Mouse (Mus musculus): Measurements from ENCODE around the gene Barhl1. TPM values are rescaled to one million over a fixed set of nuclear protein-coding genes. Genes with fewer than 3 reads are reported as not detected.

Barhl1 gene
- polyA plus RNA-seq, 1 experiment: 0.04 TPM

- 92% methylated on average over 3 of the region's 3 CpGs for WGBS
- Histone ChIP-seq H3K4me3 (ENCODE audit: extremely low read depth, insufficient read depth, insufficient read length) (no peak overlapping the region), H3K27ac (ENCODE audit: insufficient read depth, low read length) (no peak overlapping the region), H3K4me1 (ENCODE audit: control insufficient read depth, insufficient read depth, insufficient read length) (no peaks in the 10 kb centered on the region), H3K27me3 (ENCODE audit: control insufficient read depth, insufficient read depth, low read length) (no peaks in the 10 kb centered on the region), H3K36me3 (ENCODE audit: control insufficient read depth, insufficient read depth, low read length) (peaks cover 23% of the 10 kb centered on the region)
- DNase-seq (ENCODE audit: low read depth in 1 of 2, low spot score in 2 of 2): no peak
- TF ChIP-seq CTCF (IDR thresholded peaks at IDR 0.05; ENCODE audit: extremely low read depth, insufficient read depth, insufficient read length, insufficient replicate concordance) (no peak), POLR2A (IDR thresholded peaks at IDR 0.05; ENCODE audit: low read depth, low read length) (no peak)
Measured at GRCm38 (mm10) chr2:28881275-28881674, 35.2 kb downstream of the Barhl1 start.

GRCm38 (mm10) chr2:28875554-28875953 is 40.9 kb downstream of the Barhl1 start:
- H3K4me3 ChIP-seq (ENCODE audit: extremely low read depth, insufficient read depth, insufficient read length): no peak overlapping the region
- TF ChIP-seq CTCF (IDR thresholded peaks at IDR 0.05; ENCODE audit: extremely low read depth, insufficient read depth, insufficient read length, insufficient replicate concordance): no peak
- no peak for TF ChIP-seq POLR2A (IDR thresholded peaks at IDR 0.05; ENCODE audit: low read depth, low read length)
- WGBS: 94% methylated on average over 11 of the region's 11 CpGs
- H3K36me3 ChIP-seq (ENCODE audit: control insufficient read depth, insufficient read depth, low read length): peaks cover 25% of the 10 kb centered on the region
- H3K4me1 ChIP-seq (ENCODE audit: control insufficient read depth, insufficient read depth, insufficient read length): no peaks in the 10 kb centered on the region
- H3K27ac ChIP-seq (ENCODE audit: insufficient read depth, low read length): no peak overlapping the region
- DNase-seq (ENCODE audit: low read depth in 1 of 2, low spot score in 2 of 2): no peak
- no peaks in the 10 kb centered on the region for H3K27me3 ChIP-seq (ENCODE audit: control insufficient read depth, insufficient read depth, low read length)

- H3K27me3 ChIP-seq (ENCODE audit: control insufficient read depth, insufficient read depth, low read length): no peaks in the 10 kb centered on the region
- DNase-seq (ENCODE audit: low read depth in 1 of 2, low spot score in 2 of 2): no peak
- no peak overlapping the region for H3K4me3 ChIP-seq (ENCODE audit: extremely low read depth, insufficient read depth, insufficient read length)
- no peak overlapping the region for H3K27ac ChIP-seq (ENCODE audit: insufficient read depth, low read length)
- TF ChIP-seq CTCF (IDR thresholded peaks at IDR 0.05; ENCODE audit: extremely low read depth, insufficient read depth, insufficient read length, insufficient replicate concordance) (no peak), POLR2A (IDR thresholded peaks at IDR 0.05; ENCODE audit: low read depth, low read length) (no peak)
- H3K4me1 ChIP-seq (ENCODE audit: control insufficient read depth, insufficient read depth, insufficient read length): no peaks in the 10 kb centered on the region; the same call in 1 of the 2 replicates
- H3K36me3 ChIP-seq (ENCODE audit: control insufficient read depth, insufficient read depth, low read length): peaks cover 6% of the 10 kb centered on the region; the same call in 1 of the 2 replicates
- 92% methylated on average over 7 of the region's 7 CpGs for WGBS
Measured at GRCm38 (mm10) chr2:28867495-28867894, 49.0 kb downstream of the Barhl1 start.

GRCm38 (mm10) chr2:28863857-28864256 is 52.6 kb downstream of the Barhl1 start:
- Histone ChIP-seq H3K27me3 (ENCODE audit: control insufficient read depth, insufficient read depth, low read length) (no peaks in the 10 kb centered on the region), H3K27ac (ENCODE audit: insufficient read depth, low read length) (no peak overlapping the region), H3K36me3 (ENCODE audit: control insufficient read depth, insufficient read depth, low read length) (peaks cover 21% of the 10 kb centered on the region), H3K4me3 (ENCODE audit: extremely low read depth, insufficient read depth, insufficient read length) (no peak overlapping the region), H3K4me1 (ENCODE audit: control insufficient read depth, insufficient read depth, insufficient read length) (no peaks in the 10 kb centered on the region; the same call in 1 of the 2 replicates)
- no peak for DNase-seq (ENCODE audit: low read depth in 1 of 2, low spot score in 2 of 2)
- no peak for TF ChIP-seq CTCF (IDR thresholded peaks at IDR 0.05; ENCODE audit: extremely low read depth, insufficient read depth, insufficient read length, insufficient replicate concordance)

GRCm38 (mm10) chr2:28860678-28861423 is 55.6 kb downstream of the Barhl1 start:
- H3K4me3 ChIP-seq (ENCODE audit: extremely low read depth, insufficient read depth, insufficient read length): no peak overlapping the region
- no peak overlapping the region for H3K27ac ChIP-seq (ENCODE audit: insufficient read depth, low read length)
- no peak for DNase-seq (ENCODE audit: low read depth in 1 of 2, low spot score in 2 of 2)
- TF ChIP-seq CTCF (IDR thresholded peaks at IDR 0.05; ENCODE audit: extremely low read depth, insufficient read depth, insufficient read length, insufficient replicate concordance): no peak
- TF ChIP-seq POLR2A (IDR thresholded peaks at IDR 0.05; ENCODE audit: low read depth, low read length): no peak
- 94% methylated on average over 8 of the region's 8 CpGs for WGBS
- H3K27me3 ChIP-seq (ENCODE audit: control insufficient read depth, insufficient read depth, low read length): no peaks in the 10 kb centered on the region
- H3K4me1 ChIP-seq (ENCODE audit: control insufficient read depth, insufficient read depth, insufficient read length): no peaks in the 10 kb centered on the region; the same call in 1 of the 2 replicates
- H3K36me3 ChIP-seq (ENCODE audit: control insufficient read depth, insufficient read depth, low read length): peaks cover 23% of the 10 kb centered on the region

GRCm38 (mm10) chr2:28859303-28859702 is 57.2 kb downstream of the Barhl1 start:
- Histone ChIP-seq H3K36me3 (ENCODE audit: control insufficient read depth, insufficient read depth, low read length) (peaks cover 23% of the 10 kb centered on the region), H3K27ac (ENCODE audit: insufficient read depth, low read length) (no peak overlapping the region), H3K4me1 (ENCODE audit: control insufficient read depth, insufficient read depth, insufficient read length) (no peaks in the 10 kb centered on the region; the same call in 1 of the 2 replicates), H3K4me3 (ENCODE audit: extremely low read depth, insufficient read depth, insufficient read length) (no peak overlapping the region), H3K27me3 (ENCODE audit: control insufficient read depth, insufficient read depth, low read length) (no peaks in the 10 kb centered on the region)
- no peak for TF ChIP-seq POLR2A (IDR thresholded peaks at IDR 0.05; ENCODE audit: low read depth, low read length)
- 68% methylated on average over 4 of the region's 4 CpGs for WGBS
- no peak for DNase-seq (ENCODE audit: low read depth in 1 of 2, low spot score in 2 of 2)

Other genes with a start within 250 kb of the Barhl1 start
- gene Spaca9, start 216.9 kb downstream of the Barhl1 start, polyA plus RNA-seq (2012; rRNA removed): 2.4 and 5.0 TPM in 2 replicates
- gene Ak8, start 216.5 kb downstream of the Barhl1 start, polyA plus RNA-seq (2012; rRNA removed): 0.69 and 0.94 TPM in 2 replicates
- 6.1 and 6.8 TPM in 2 replicates for gene Gtf3c4, start 76.3 kb downstream of the Barhl1 start, polyA plus RNA-seq (2012; rRNA removed)
- 3.6 and 5.2 TPM in 2 replicates for gene Ddx31, start 76.3 kb downstream of the Barhl1 start, polyA plus RNA-seq (2012; rRNA removed)
- 0.08 and 0.29 TPM in 2 replicates for gene Cfap77, start 138.4 kb upstream of the Barhl1 start, polyA plus RNA-seq (2012; rRNA removed)
- gene Ttf1, start 143.6 kb upstream of the Barhl1 start, polyA plus RNA-seq (2012; rRNA removed): 5.2 and 7.2 TPM in 2 replicates
- gene Setx, start 207.5 kb upstream of the Barhl1 start, polyA plus RNA-seq (2012; rRNA removed): 6.6 and 7.2 TPM in 2 replicates